26 mouse cellular contexts compared by ENCODE assay signal in genomic region chr10:60706268-60706667, GRCm38 (mm10). TPM values are rescaled to one million over a fixed set of nuclear protein-coding genes. Genes with fewer than 3 reads are reported as not detected.
DNase-seq lines count a peak whose midpoint lies in the region; ATAC-seq and TF ChIP-seq lines count a peak whose summit lies in the region.
"Had no signal": no experiment of that assay in that cellular context is flagged by ENCODE, and none has a peak within 500 bp of the region (broad histone marks: within the 10 kb centered on the region; RNA-seq: fewer than 3 reads in every experiment).

No protein-coding gene starts in this region.

- H3K27ac ChIP-seq in bone marrow, adult 2 months (ENCODE audit: control insufficient read depth, insufficient read depth, low read depth, low read length, poor library complexity) = peak overlapping the region; percentile 43; the same call in 1 of the 2 replicates
- H3K27ac ChIP-seq: embryonic facial prominence, embryonic 12.5 days; heart, embryonic 10.5 days; hindbrain, embryonic 10.5 days; hindbrain, postnatal 0 days; limb, embryonic 15.5 days; liver, embryonic 15.5 days; midbrain, embryonic 10.5 days; neural tube, embryonic 15.5 days; stomach, postnatal 0 days had no signal

- H3K4me1 ChIP-seq in bone marrow, adult 2 months (ENCODE audit: control insufficient read depth, insufficient read depth, low read length) = peaks cover 1% of the 10 kb centered on the region; the same call in 1 of the 2 replicates
- H3K4me1 ChIP-seq: embryonic facial prominence, embryonic 12.5 days; heart, embryonic 10.5 days; hindbrain, embryonic 10.5 days; limb, embryonic 15.5 days; liver, embryonic 15.5 days; midbrain, embryonic 10.5 days; neural tube, embryonic 15.5 days had no signal

- no peak for TF ChIP-seq CTCF in bone marrow, adult 2 months (IDR thresholded peaks at IDR 0.05; ENCODE audit: control insufficient read depth, insufficient read depth, low read length)

- H3K4me3 ChIP-seq in bone marrow, adult 2 months (replicated peaks; ENCODE audit: control insufficient read depth, low read depth, low read length) = no peak overlapping the region
- H3K4me3 ChIP-seq: embryonic facial prominence, embryonic 12.5 days; heart, embryonic 10.5 days; hindbrain, embryonic 10.5 days; limb, embryonic 15.5 days; liver, embryonic 15.5 days; midbrain, embryonic 10.5 days; neural tube, embryonic 15.5 days had no signal

- no peak for TF ChIP-seq POLR2A in bone marrow, adult 2 months (IDR thresholded peaks at IDR 0.05; ENCODE audit: borderline replicate concordance, control insufficient read depth, low read depth, low read length)

- 10% methylated on average over 4 of the region's 4 CpGs for WGBS in bone marrow, adult 2 months

- ATAC-seq in granulocyte monocyte progenitor cell, adult 5-6 weeks (replicated peaks; ENCODE audit: poor library complexity, severe bottlenecking) = peak; percentile 93
- ATAC-seq in cerebellum, adult (ENCODE audit: insufficient number of reproducible peaks, low FRiP score, low TSS enrichment) = no peak
- ATAC-seq: forebrain, postnatal 0 days; hindbrain, postnatal 0 days; intestine, embryonic 16.5 days; midbrain, embryonic 16.5 days had no signal

- DNase-seq in lung, postnatal 36 days = peak; percentile 6
- DNase-seq in lung, postnatal 14 days = no peak
- peak; percentile 59 to 64 for DNase-seq in monocyte, adult 2 months (ENCODE audit: low read depth in 1 of 2, low spot score in 2 of 2)
- DNase-seq in gastrocnemius, postnatal 25 days = no peak
- DNase-seq in gastrocnemius, postnatal 10 days = no peak
- DNase-seq: cerebellum, postnatal 10 days; forebrain, postnatal 0 days; kidney, postnatal 25 days; left cerebral cortex, postnatal 4 days; lung, postnatal 10 days; right cerebral cortex, adult 18-20 months; right cerebral cortex, postnatal 4 days had no signal

RNA-seq across cellular contexts. Expression of gene Cdh23, which starts 10.0 kb away (rescaled TPM):
- polyA plus RNA-seq in bone marrow, adult 2 months (2011; ENCODE audit: insufficient read depth, insufficient read length, low replicate concordance, missing spikeins) = 1.0 and 1.8 TPM in 2 replicates
- total RNA-seq in granulocyte monocyte progenitor cell, adult 5-6 weeks (2014; fragmentation: Nextera tagmentation) = 0.81 TPM in 1 of 2 replicates, not detected in the other
- 0.13 TPM in 1 of 2 replicates, not detected in the other for total RNA-seq in granulocyte monocyte progenitor cell, adult 5-6 weeks (2017)
- 1 to 10 TPM; 2.2 to 3.8 TPM for total RNA-seq in gastrocnemius, postnatal 25 days (2021)
- 1 to 10 TPM; 3.1 to 4.2 TPM for total RNA-seq in gastrocnemius, postnatal 10 days (2021)

RNA-seq across cellular contexts. Expression of gene Slc29a3, which starts 46.3 kb away (rescaled TPM):
- 3.7 and 8.5 TPM in 2 replicates for polyA plus RNA-seq in bone marrow, adult 2 months (2011; ENCODE audit: insufficient read depth, insufficient read length, low replicate concordance, missing spikeins)
- 42.0 and 51.0 TPM in 2 replicates for total RNA-seq in granulocyte monocyte progenitor cell, adult 5-6 weeks (2014; fragmentation: Nextera tagmentation)
- 12.5 and 15.2 TPM in 2 replicates for total RNA-seq in granulocyte monocyte progenitor cell, adult 5-6 weeks (2017)
- total RNA-seq in gastrocnemius, postnatal 25 days (2021) = 1 to 10 TPM; 2.4 to 3.4 TPM
- 1 to 10 TPM; 5.7 to 7.8 TPM for total RNA-seq in gastrocnemius, postnatal 10 days (2021)

Comparison
In these comparisons a context has a peak if more than half of its experiments do, and no peak if none do; other contexts are left out.
1. DNase-seq: peak in lung, postnatal 36 days (single experiment) and monocyte, adult 2 months (2 of 2); none in lung, postnatal 14 days (single experiment), gastrocnemius, postnatal 25 days (single experiment) and gastrocnemius, postnatal 10 days (single experiment).